Mouse (Mus musculus) cerebellum, adult 2 months (tissue): ENCODE measurements around the gene Spred2.

Source experiments
- CTCF ChIP-seq: fragments of 200-500 bp; IDR thresholded peaks from 2 replicates; pipeline ENCODE4 v1.5.1; 2011; ENCODE audit warnings: low read depth, mild to moderate bottlenecking, control low read depth, low read length, moderate library complexity, borderline replicate concordance; ENCODE audit not compliant: insufficient read depth
- POLR2A ChIP-seq: fragments of 200-500 bp; IDR thresholded peaks from 2 replicates; pipeline ENCODE4 v1.6.1; 2011; ENCODE audit warnings: low read length, control low read depth, borderline replicate concordance; ENCODE audit not compliant: insufficient read depth

DNA sequence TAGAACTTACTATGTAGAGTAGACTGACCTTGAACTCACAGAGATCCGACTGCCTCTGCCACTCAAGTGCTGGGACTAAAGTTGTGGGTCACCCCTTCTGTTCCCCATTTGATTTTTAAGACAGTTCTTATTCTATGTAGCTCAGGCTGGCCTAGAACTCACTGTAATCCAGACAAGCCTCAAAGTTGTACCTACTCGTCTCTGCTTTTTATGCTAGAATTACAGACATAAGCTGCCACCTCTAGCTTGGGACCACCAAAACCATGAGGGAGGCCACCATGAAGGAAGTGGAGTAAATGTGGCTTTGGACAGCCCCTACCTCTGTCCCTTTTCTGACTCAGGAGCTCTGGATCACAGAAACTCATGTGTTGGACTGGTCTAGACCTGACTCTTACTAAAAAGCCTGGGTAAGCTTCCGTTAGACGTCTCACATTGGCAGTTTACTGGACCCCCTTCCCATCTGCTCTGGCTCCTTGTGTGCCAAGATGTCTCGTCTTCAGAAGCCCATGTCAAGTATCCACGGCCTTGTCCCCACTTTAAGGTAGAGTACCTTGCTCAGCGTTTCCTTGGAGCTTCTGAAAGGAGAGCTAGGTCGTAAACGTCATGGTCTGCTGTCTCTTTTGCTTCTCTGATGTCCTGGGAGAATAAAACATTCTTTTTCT is 7.5 kb downstream of the Spred2 start:
- TF ChIP-seq CTCF, result no peak
- TF ChIP-seq POLR2A, result no peak
